Mouse (Mus musculus): ENCODE results near the gene Gadd45b.

The Gadd45b gene

DNA sequence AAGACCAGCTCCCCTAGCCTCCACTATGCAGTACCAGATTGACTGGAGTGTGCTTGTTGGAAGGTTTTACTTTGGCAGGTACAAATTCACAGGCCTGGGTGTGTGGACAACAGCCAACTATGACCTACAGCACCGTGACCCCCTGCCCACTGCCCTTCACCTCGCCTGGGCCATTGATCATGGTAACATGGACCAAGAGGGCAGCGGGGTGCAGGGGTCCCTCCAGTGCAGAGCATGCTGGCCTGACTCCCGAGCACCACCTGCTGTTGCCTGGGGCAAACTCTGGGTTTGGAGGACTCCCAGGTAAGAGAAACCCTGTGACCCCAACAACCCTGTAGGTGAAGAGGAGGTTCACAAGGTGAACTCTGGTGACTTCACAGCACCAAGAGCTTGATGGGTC, 27.9 kb downstream of the Gadd45b start:
- no peak for DNase-seq

GRCm38 (mm10) chr10:80958979-80959637, 29.2 kb downstream of the Gadd45b start:
- no peak for DNase-seq

DNA sequence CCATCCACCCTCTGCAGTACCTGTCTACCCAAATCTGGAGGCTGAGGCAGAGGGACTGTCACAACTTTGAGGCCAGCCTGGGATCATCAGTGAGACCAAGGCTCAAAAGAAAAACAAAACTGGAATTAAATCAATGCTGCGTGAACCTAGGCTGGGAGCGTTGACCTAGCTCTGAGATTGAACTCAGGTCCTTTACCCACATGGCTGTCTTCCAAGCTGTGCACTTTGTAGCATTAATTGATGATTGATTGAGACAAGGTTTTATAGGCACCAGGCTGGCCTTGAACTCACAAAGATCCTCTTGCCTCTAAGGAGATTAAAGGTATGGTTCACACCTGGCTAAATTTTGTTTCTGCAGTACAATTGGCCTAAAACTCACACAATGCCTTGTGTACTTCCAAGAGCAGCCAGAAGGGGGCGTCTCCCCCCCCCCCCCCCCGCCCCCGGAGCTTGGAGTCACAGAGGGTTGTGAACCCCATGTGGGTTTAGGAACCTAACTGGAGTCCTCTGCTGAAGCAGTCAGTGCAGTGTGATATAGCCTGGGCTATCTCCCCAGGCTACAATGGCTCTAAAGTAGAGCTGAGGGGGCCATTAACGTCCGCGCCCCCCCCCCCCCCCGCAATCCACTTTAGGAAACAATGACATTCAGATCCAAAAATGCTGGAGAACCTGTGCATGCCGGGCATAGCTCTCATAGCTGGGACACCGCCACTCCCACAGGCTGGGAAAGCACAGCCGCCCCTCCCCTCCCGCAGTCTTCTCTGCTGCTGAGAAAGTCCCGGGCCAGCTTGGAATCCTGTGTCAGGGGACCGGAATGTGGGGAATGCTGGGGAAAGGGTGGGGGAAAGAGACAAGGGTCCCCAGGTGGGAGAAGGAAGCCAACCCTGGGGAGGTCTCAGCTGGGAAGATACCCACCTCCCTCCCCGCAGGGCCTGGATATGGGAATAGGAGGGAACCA, 31.0 kb downstream of the Gadd45b start:
- no peak for DNase-seq

GRCm38 (mm10) chr10:80962051-80962472, 32.2 kb downstream of the Gadd45b start:
- DNase-seq, result no peak

DNA sequence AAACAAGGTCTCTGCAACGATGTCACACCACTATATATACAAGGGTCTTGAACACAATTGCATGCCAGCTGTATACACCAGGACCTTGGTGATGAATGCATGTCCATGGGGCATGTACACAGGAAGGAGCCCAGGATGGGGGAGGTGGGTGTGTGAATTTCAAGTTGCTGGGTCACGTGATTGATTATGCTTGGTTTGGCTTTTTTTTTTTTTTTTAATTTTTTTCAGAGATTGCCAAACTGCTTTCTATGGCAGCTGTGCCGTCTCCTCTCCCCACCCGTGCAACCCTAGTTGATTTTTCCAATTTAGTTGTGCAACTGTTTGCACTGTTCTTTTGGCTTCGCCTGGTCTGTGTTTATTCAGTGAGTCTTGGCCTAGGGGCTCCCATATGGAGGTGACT, 32.7 kb downstream of the Gadd45b start:
- no peak for DNase-seq

DNA sequence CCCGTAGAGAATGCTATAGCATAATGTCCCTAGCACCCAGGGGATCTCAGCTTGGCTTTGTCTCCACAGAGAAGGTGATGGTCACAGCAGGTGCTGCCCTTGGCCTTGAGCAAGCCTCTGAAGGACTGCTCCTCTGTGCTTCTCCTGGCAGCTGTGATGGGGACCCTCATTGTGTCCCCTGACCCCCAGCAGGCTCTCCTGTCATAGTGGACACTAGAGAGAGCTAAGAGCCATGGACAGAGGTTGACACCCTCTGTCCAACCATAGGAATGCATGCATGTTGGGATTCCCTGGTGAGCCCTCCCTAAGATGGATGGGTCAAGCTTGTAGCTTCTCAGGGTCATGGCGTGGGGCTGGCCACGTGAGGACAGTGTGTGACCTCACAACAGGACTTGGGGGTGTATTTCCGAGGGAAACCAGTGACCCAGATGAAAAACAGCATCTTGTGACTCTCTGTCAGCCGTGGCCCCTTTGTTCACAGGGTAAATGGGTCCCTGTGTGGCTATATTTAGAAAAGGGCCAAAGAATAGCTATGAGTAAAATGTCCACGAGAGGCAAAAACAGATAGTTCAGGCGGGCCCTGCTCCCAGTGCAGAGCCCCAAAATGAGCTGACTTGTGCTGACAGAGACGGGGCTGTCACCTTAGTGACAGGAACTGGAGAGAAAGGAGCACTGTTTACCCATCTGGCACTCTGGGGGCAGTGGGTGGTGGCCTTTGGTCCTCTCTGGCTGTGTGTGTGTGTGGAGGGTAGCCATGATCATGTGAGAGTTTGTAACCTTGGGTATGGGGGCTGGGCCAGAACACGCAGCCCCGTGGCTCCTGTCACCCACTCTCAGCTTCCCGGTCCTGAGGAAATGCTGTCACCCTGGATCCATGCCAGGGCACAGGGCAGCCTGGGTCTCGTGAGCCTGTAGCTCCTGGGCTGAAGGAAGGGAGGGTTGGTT, 33.4 kb downstream of the Gadd45b start:
- peak in 1 of 2 experiments; percentile 48 for DNase-seq

GRCm38 (mm10) chr10:80966296-80966695, 36.4 kb downstream of the Gadd45b start:
- DNase-seq, result no peak

DNA sequence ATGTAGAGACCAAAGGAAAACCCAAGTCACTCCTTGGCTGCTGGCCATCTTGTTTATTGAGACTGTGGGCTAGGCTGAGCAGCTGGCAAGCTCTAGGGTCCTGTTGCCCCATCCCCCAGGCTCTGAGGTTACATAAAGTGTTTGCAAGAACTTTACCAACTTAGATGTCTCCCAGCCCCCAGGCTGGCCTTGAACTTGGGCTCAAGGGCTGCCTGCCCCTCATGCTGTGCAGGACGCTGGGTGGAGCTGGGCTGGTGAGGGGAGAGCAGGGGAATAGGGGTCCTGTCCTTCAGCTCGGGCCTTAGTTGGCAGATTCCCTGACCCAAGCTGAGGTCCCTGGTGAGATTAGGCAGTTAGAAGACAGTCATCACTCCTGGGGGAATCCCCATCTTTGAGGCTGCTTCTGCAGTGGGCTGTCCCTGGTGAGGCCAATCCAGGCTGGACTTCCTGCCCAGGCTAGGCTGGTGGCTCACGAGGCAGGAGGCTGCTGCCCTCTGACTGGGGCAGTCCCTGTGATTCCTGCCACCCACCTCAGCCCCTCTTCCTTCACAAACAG, 37.3 kb downstream of the Gadd45b start:
- DNase-seq, result no peak

DNA sequence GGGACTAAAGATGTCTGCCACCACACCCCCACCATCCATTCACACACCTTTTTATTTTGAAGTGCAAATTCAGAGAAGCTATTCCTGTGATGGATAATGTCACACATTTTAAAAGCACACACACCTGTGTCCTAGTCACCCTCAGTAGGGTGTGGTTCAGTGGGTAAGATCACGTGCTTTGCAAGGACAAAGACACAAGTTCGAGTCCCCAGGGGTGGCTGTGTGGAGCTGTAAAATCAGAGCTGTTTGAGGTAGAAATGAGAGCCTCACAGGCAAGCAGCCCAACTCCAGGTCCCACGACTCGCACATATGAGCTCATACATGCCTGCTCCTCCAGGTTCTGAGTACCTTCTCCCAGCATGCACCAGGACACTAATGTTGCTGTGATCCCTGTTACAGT, 38.2 kb downstream of the Gadd45b start:
- no peak for DNase-seq

DNA sequence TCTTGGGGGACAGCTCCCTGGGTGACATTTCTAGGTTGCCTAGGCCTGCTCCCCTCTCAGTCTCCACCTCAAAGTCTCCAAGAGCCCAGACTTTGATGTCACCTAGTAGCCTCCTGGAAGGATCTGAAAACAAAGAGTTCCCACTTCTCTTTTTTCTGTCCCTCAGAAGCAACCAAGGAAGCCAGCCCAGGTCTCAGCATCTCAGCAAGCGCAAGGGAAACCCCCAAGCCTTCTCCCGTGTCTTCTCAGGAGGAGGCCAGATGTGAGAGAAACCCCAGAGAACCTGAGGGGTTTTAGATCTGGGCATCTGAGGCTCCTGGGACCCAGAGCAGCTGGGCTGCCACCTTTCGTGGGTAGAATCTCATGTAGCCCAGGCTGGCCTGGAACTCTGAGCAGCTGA, 39.4 kb downstream of the Gadd45b start:
- no peak for DNase-seq

DNA sequence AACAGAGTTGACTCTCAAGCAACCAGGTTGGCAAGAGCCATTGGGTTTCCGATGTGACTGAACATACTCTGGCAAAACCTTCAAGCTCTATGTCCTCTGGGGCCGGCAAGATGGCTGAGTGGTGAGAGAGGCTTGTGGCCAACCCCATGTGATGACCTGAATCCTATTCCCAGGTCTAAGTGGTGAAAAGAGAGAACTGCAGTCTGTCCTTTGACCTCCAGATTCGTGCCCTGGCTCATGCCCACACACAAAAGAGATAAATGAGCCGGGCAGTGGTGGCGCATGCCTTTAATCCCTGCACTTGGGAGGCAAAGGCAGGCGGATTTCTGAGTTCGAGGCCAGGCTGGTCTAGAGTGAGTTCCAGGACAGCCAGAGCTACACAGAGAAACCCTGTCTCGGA, 40.3 kb downstream of the Gadd45b start:
- no peak for DNase-seq

DNA sequence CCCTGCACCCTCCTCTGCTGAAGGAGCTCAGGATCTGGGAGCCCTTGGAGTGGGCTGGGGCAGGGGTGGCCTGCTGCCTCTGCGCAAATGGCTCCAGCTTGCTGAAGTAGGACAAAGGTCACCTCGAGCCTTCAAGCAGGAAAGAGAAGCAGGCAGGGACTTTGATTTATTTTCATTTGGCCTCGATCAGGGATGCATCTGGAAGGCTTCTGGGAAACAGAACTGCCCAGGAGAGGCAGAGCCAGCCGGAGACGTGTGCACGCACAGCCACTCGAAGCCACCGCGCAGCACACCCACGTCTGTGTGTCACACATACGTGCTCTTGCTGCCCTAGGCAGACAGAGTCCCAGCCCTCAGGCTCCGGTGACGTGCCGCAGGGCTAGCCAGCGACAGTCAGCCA, 41.7 kb downstream of the Gadd45b start:
- DNase-seq, result no peak

- peak; percentile 91 to 95 for DNase-seq
These were observed 42.5 kb downstream of the Gadd45b start for GRCm38 (mm10) chr10:80972071-80972987.

DNA sequence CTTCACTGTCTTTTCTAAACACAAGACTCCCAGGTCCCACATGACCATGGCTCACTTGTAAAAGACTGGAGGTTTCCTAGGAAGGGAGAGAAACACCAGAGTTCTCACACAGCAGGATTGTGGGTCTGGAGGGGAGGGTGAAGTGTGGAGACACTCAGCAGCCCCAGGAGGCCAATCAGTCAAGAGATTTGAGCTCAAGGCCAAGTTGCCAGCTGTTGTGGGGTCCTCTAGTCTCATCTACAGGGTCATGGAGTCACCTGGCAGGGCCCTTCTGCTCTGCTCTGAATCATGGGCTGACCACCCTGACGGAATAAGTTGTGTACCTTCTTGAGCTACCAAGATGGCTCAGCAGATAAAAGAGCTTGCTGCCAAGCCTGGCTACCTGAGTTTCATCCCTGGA, 43.8 kb downstream of the Gadd45b start:
- no peak for DNase-seq

DNA sequence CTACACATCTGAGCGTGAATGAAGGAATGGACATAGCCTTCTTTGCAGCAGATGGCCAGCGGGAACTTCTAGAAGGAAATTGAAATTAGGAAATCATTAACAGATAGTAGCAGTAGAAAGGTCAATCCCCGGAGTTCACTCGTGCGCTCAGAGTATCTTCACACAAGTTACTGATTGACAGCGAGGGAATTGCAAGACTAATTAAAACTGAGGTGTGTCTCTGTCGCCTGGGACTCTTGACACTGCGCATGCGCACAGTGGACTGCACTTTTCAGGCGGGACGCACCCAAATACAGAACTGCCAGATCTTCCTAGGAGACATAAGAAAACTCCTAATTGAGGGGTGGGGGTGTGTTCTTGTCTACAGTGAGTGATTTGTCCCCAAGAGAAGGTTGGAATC, 45.6 kb downstream of the Gadd45b start:
- no peak for DNase-seq

- no peak for DNase-seq
These were observed 51.8 kb downstream of the Gadd45b start for GRCm38 (mm10) chr10:80981564-80982112.

Measured in cerebellum, postnatal 14 days (tissue).